Mouse (Mus musculus): ENCODE results near the gene Mael. TPM values are rescaled to one million over a fixed set of nuclear protein-coding genes. Genes with fewer than 3 reads are reported as not detected.

Gene Mael
- polyA plus RNA-seq (2015; fragmentation: Nextera tagmentation; extraction: Ambion mirVana) = not detected in 2 replicates

GRCm38 (mm10) chr1:166238315-166238969 is at the start of gene Mael:
Gene Mael, minus strand, starts transcription at chr1:166238747.
- Histone ChIP-seq H3K4me3 (ENCODE audit: low read depth, low read length) (no peak within 1 kb of the TSS), H3K27me3 (ENCODE audit: control insufficient read depth, insufficient read depth, low read length) (no peaks in the 10 kb centered on the region), H3K4me2 (replicated peaks; ENCODE audit: low read depth) (no peak within 1 kb of the TSS), H3K27ac (replicated peaks) (no peak within 1 kb of the TSS), H3K4me1 (replicated peaks; ENCODE audit: control insufficient read depth, insufficient read depth) (no peaks in the 10 kb centered on the region), H3K9me3 (ENCODE audit: control insufficient read depth, low read length) (no peaks in the 10 kb centered on the region), H3K36me3 (ENCODE audit: control insufficient read depth, insufficient read depth, low read length) (no peaks in the 10 kb centered on the region), H3K9ac (ENCODE audit: low read length) (no peak within 1 kb of the TSS)
- 84% methylated on average over 52 of the region's 53 CpGs for WGBS
- DNase-seq (ENCODE audit: low spot score) = no peak
- no peak for TF ChIP-seq EP300 (optimal IDR thresholded peaks at IDR 0.05)
- TF ChIP-seq CTCF (IDR thresholded peaks at IDR 0.05; ENCODE audit: low read depth) = no peak
- ATAC-seq (ENCODE audit: low FRiP score, low TSS enrichment) = no peak

- no peaks in the 10 kb centered on the region for H3K27me3 ChIP-seq (ENCODE audit: control insufficient read depth, insufficient read depth, low read length)
- 80% methylated on average over 9 of the region's 9 CpGs for WGBS
- ATAC-seq (ENCODE audit: low FRiP score, low TSS enrichment) = no peak
- no peaks in the 10 kb centered on the region for H3K9me3 ChIP-seq (ENCODE audit: control insufficient read depth, low read length)
- DNase-seq (ENCODE audit: low spot score) = no peak
- no peak overlapping the region for H3K27ac ChIP-seq (replicated peaks)
- H3K4me1 ChIP-seq (replicated peaks; ENCODE audit: control insufficient read depth, insufficient read depth) = 0 out of 2 replicates have a peak, but pooled peaks cover 3% of the 10 kb centered on the region
- H3K9ac ChIP-seq (ENCODE audit: low read length) = no peak overlapping the region
- H3K4me3 ChIP-seq (ENCODE audit: low read depth, low read length) = no peak overlapping the region
- TF ChIP-seq CTCF (IDR thresholded peaks at IDR 0.05; ENCODE audit: low read depth) = no peak
- TF ChIP-seq EP300 (optimal IDR thresholded peaks at IDR 0.05) = no peak
- no peak overlapping the region for H3K4me2 ChIP-seq (replicated peaks; ENCODE audit: low read depth)
- no peaks in the 10 kb centered on the region for H3K36me3 ChIP-seq (ENCODE audit: control insufficient read depth, insufficient read depth, low read length)
Observed at GRCm38 (mm10) chr1:166286231-166286630, 47.7 kb upstream of the Mael start.

GRCm38 (mm10) chr1:166284390-166284789 is 45.8 kb upstream of the Mael start:
- Histone ChIP-seq H3K9ac (ENCODE audit: low read length) (no peak overlapping the region), H3K9me3 (ENCODE audit: control insufficient read depth, low read length) (no peaks in the 10 kb centered on the region), H3K27ac (replicated peaks) (no peak overlapping the region), H3K27me3 (ENCODE audit: control insufficient read depth, insufficient read depth, low read length) (no peaks in the 10 kb centered on the region), H3K4me3 (ENCODE audit: low read depth, low read length) (no peak overlapping the region), H3K4me1 (replicated peaks; ENCODE audit: control insufficient read depth, insufficient read depth) (0 out of 2 replicates have a peak, but pooled peaks cover 3% of the 10 kb centered on the region), H3K36me3 (ENCODE audit: control insufficient read depth, insufficient read depth, low read length) (no peaks in the 10 kb centered on the region), H3K4me2 (replicated peaks; ENCODE audit: low read depth) (no peak overlapping the region)
- TF ChIP-seq EP300 (optimal IDR thresholded peaks at IDR 0.05) (no peak), CTCF (IDR thresholded peaks at IDR 0.05; ENCODE audit: low read depth) (no peak)
- ATAC-seq (ENCODE audit: low FRiP score, low TSS enrichment) (no peak), DNase-seq (ENCODE audit: low spot score) (no peak)
- 77% methylated on average over 8 of the region's 8 CpGs for WGBS

GRCm38 (mm10) chr1:166283451-166283850 is 44.9 kb upstream of the Mael start:
- Histone ChIP-seq H3K27me3 (ENCODE audit: control insufficient read depth, insufficient read depth, low read length) (no peaks in the 10 kb centered on the region), H3K27ac (replicated peaks) (no peak overlapping the region), H3K9ac (ENCODE audit: low read length) (no peak overlapping the region), H3K4me2 (replicated peaks; ENCODE audit: low read depth) (no peak overlapping the region), H3K36me3 (ENCODE audit: control insufficient read depth, insufficient read depth, low read length) (no peaks in the 10 kb centered on the region), H3K4me3 (ENCODE audit: low read depth, low read length) (no peak overlapping the region), H3K4me1 (replicated peaks; ENCODE audit: control insufficient read depth, insufficient read depth) (0 out of 2 replicates have a peak, but pooled peaks cover 3% of the 10 kb centered on the region), H3K9me3 (ENCODE audit: control insufficient read depth, low read length) (no peaks in the 10 kb centered on the region)
- TF ChIP-seq CTCF (IDR thresholded peaks at IDR 0.05; ENCODE audit: low read depth) = no peak
- no peak for TF ChIP-seq EP300 (optimal IDR thresholded peaks at IDR 0.05)
- DNase-seq (ENCODE audit: low spot score) (no peak), ATAC-seq (ENCODE audit: low FRiP score, low TSS enrichment) (no peak)
- WGBS = 81% methylated on average over 6 of the region's 6 CpGs

- Histone ChIP-seq H3K9ac (ENCODE audit: low read length) (no peak overlapping the region), H3K27ac (replicated peaks) (no peak overlapping the region), H3K27me3 (ENCODE audit: control insufficient read depth, insufficient read depth, low read length) (no peaks in the 10 kb centered on the region), H3K36me3 (ENCODE audit: control insufficient read depth, insufficient read depth, low read length) (no peaks in the 10 kb centered on the region), H3K4me3 (ENCODE audit: low read depth, low read length) (peak overlapping the region; percentile 13; the same call in 1 of the 2 replicates), H3K9me3 (ENCODE audit: control insufficient read depth, low read length) (no peaks in the 10 kb centered on the region), H3K4me2 (replicated peaks; ENCODE audit: low read depth) (peak overlapping the region; percentile 29), H3K4me1 (replicated peaks; ENCODE audit: control insufficient read depth, insufficient read depth) (0 out of 2 replicates have a peak, but pooled peaks cover 3% of the 10 kb centered on the region)
- ATAC-seq (ENCODE audit: low FRiP score, low TSS enrichment) (peak; percentile 51; the same call in 1 of the 2 replicates), DNase-seq (ENCODE audit: low spot score) (peak; percentile 53)
- TF ChIP-seq CTCF (IDR thresholded peaks at IDR 0.05; ENCODE audit: low read depth) (no peak), EP300 (optimal IDR thresholded peaks at IDR 0.05) (no peak)
- WGBS = 12% methylated on average over 22 of the region's 22 CpGs
Observed at GRCm38 (mm10) chr1:166282597-166283210, 44.2 kb upstream of the Mael start.

GRCm38 (mm10) chr1:166281836-166282235 is 43.3 kb upstream of the Mael start:
- 0 out of 2 replicates have a peak, but pooled peaks cover 3% of the 10 kb centered on the region for H3K4me1 ChIP-seq (replicated peaks; ENCODE audit: control insufficient read depth, insufficient read depth)
- TF ChIP-seq EP300 (optimal IDR thresholded peaks at IDR 0.05) (no peak), CTCF (IDR thresholded peaks at IDR 0.05; ENCODE audit: low read depth) (no peak)
- no peaks in the 10 kb centered on the region for H3K27me3 ChIP-seq (ENCODE audit: control insufficient read depth, insufficient read depth, low read length)
- no peak overlapping the region for H3K9ac ChIP-seq (ENCODE audit: low read length)
- H3K4me2 ChIP-seq (replicated peaks; ENCODE audit: low read depth) = no peak overlapping the region
- H3K27ac ChIP-seq (replicated peaks) = no peak overlapping the region
- no peak overlapping the region for H3K4me3 ChIP-seq (ENCODE audit: low read depth, low read length)
- no peak for ATAC-seq (ENCODE audit: low FRiP score, low TSS enrichment)
- WGBS = 86% methylated on average over 3 of the region's 3 CpGs
- no peak for DNase-seq (ENCODE audit: low spot score)
- H3K9me3 ChIP-seq (ENCODE audit: control insufficient read depth, low read length) = no peaks in the 10 kb centered on the region
- H3K36me3 ChIP-seq (ENCODE audit: control insufficient read depth, insufficient read depth, low read length) = no peaks in the 10 kb centered on the region
